Mouse (Mus musculus): ENCODE measurements around the gene Gm11627. TPM values are rescaled to one million over a fixed set of nuclear protein-coding genes. Genes with fewer than 3 reads are reported as not detected.
"Not testable (repeated sequence)": the region's sequence is repeated elsewhere in the genome, so short reads cannot be mapped to it uniquely, and the experiment has no call there.

Gene Gm11627
- polyA plus RNA-seq, 1 experiment from 2014 or later, result 16.1 TPM

DNA sequence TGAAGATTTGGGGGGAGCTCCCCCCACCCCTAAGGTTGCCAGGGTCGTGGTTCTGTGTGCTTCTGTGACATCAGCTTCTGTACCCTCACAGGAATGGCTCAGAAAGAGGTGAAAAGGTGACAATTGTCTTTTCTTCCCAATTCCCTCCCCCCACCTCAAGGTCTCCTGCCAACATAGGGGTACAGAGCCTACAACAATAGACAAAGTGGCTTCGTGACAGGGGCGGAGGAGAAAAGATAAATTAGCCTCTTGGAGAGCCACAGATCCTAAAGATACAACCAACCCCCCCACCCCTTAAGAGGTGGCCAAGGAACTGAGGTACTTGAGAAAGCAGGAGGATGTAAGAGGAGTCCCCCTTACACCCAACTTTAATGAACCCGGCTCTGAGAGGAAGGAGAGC, 29.4 kb upstream of the Gm11627 start:
- Histone ChIP-seq H3K27me3 (peaks cover 11% of the 10 kb centered on the region), H3K9ac (peak overlapping the region; percentile 21), H3K36me3 (no peaks in the 10 kb centered on the region), H3K4me2 (peak overlapping the region; percentile 81), H3K27ac (peak overlapping the region; percentile 64; the same call in 1 of the 2 replicates), H3K4me3 (peak overlapping the region; percentile 60), H3K4me1 (peaks cover 43% of the 10 kb centered on the region), H3K9me3 (no peaks in the 10 kb centered on the region)
- WGBS, result 26% methylated on average over 4 of the region's 4 CpGs
- no peak for ATAC-seq (ENCODE audit: borderline replicate concordance, extremely low read depth, low FRiP score, low TSS enrichment)

DNA sequence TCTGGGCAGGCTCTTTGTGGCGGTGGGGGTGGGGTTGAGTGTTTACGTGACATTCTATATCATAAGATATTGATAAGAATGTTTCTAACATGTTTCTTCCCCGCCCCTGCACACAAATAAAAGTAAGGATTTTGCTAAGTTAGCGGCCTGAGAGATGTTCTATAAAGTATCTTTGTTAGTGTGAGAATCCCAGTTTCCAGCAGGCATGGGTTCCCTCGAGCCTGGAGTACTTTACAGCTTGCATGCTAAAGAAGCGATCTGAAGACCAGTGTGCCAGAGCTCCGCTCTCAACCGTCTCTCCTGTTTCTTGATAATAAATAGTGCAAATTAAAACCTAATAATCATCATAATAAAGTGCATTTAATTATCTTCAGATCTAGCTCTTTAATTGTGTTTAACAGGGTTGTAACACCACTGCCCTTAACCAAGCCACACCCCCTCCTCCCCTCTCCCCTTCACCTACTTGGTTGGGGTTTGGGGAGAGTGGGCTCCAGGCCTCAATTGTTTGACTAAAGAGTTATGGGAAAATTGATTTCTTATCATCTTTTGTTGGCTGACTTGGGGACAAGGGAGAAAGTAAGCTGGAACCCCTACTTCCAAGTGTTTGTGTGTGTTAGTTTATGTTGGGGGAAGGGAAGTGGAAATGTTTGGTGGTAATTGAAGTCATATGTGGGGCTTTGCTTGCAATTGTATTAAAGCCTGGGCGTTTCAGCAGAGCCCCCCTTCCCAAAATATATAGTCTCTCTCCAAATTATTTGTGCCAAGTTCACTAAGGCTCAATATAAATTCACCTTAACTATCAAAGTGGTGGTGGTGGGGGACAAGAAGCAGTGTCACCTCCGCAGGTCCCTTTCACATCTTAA, 28.7 kb upstream of the Gm11627 start:
- Histone ChIP-seq H3K27ac (peak overlapping the region; percentile 98), H3K4me1 (peaks cover 43% of the 10 kb centered on the region), H3K4me2 (peak overlapping the region; percentile 81), H3K9ac (peak overlapping the region; percentile 89), H3K36me3 (no peaks in the 10 kb centered on the region), H3K4me3 (peak overlapping the region; percentile 60), H3K9me3 (no peaks in the 10 kb centered on the region), H3K27me3 (peaks cover 11% of the 10 kb centered on the region)
- WGBS, result 13% methylated on average over 10 of the region's 10 CpGs
- no peak for ATAC-seq (ENCODE audit: borderline replicate concordance, extremely low read depth, low FRiP score, low TSS enrichment)

- 1% methylated on average over 12 of the region's 12 CpGs for WGBS
- peaks cover 43% of the 10 kb centered on the region for H3K4me1 ChIP-seq
- peak overlapping the region; percentile 60 for H3K4me3 ChIP-seq
Measured at GRCm38 (mm10) chr11:102607201-102607600, 27.9 kb upstream of the Gm11627 start.

DNA sequence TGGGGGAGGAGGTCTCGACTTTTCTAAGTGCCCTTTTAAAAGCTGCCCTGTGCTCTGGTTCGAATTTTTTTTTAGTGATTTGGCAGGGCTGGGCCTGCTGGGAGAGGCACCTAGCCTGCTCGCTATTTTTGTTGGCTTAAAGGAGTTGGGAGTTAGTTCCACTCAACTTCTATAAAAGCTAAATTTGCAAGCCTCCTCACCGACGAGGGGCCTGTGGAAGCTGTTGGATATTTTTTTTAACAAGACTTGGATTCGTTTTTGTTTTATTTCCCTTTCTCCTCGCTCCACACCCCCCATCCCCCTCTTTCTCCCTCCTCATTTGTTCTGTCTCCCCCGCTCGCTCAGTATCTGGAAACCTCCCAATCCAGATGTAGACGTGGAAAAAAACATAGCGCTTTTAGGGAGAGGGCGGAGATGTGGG, 27.5 kb upstream of the Gm11627 start:
- H3K9ac ChIP-seq, result peak overlapping the region; percentile 89
- WGBS, result 2% methylated on average over 12 of the region's 12 CpGs
- H3K36me3 ChIP-seq, result no peaks in the 10 kb centered on the region
- H3K4me2 ChIP-seq, result peak overlapping the region; percentile 81
- H3K4me1 ChIP-seq, result peaks cover 40% of the 10 kb centered on the region
- no peak for ATAC-seq (ENCODE audit: borderline replicate concordance, extremely low read depth, low FRiP score, low TSS enrichment)
- peaks cover 11% of the 10 kb centered on the region for H3K27me3 ChIP-seq
- peak overlapping the region; percentile 60 for H3K4me3 ChIP-seq
- no peaks in the 10 kb centered on the region for H3K9me3 ChIP-seq
- peak overlapping the region; percentile 98 for H3K27ac ChIP-seq

More at GRCm38 (mm10) chr11:102607201-102607600, 27.9 kb upstream of the Gm11627 start:
- H3K27me3 ChIP-seq, result peaks cover 11% of the 10 kb centered on the region
- not testable (repeated sequence) for ATAC-seq (ENCODE audit: borderline replicate concordance, extremely low read depth, low FRiP score, low TSS enrichment); H3K36me3 ChIP-seq; H3K9me3 ChIP-seq
- peak overlapping the region; percentile 98 for H3K27ac ChIP-seq
- H3K9ac ChIP-seq, result peak overlapping the region; percentile 89
- peak overlapping the region; percentile 81 for H3K4me2 ChIP-seq

DNA sequence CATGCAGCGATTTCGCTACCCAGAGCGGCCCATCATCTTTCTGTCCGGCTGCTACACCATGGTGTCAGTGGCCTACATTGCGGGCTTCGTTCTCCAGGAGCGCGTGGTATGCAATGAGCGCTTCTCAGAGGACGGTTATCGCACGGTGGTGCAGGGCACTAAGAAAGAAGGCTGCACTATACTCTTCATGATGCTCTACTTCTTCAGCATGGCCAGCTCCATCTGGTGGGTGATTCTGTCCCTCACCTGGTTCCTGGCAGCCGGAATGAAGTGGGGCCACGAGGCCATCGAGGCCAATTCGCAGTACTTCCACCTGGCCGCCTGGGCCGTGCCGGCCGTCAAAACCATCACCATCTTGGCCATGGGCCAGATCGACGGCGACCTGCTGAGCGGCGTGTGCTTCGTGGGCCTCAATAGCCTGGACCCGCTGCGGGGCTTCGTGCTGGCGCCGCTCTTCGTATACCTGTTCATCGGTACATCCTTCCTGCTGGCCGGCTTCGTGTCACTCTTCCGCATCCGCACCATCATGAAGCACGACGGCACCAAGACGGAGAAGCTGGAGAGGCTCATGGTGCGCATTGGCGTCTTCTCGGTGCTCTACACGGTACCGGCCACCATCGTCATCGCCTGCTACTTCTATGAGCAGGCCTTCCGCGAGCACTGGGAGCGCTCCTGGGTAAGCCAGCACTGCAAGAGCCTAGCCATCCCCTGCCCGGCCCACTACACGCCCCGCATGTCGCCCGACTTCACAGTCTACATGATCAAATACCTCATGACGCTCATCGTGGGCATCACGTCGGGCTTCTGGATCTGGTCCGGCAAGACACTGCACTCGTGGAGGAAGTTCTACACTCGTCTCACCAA, 26.5 kb upstream of the Gm11627 start:
- H3K4me3 ChIP-seq, result peak overlapping the region; percentile 60
- H3K36me3 ChIP-seq, result no peaks in the 10 kb centered on the region
- peaks cover 11% of the 10 kb centered on the region for H3K27me3 ChIP-seq
- H3K9ac ChIP-seq, result peak overlapping the region; percentile 89
- H3K9me3 ChIP-seq, result no peaks in the 10 kb centered on the region
- H3K4me1 ChIP-seq, result peaks cover 31% of the 10 kb centered on the region
- peak overlapping the region; percentile 98 for H3K27ac ChIP-seq
- peak overlapping the region; percentile 81 for H3K4me2 ChIP-seq
- no peak for ATAC-seq (ENCODE audit: borderline replicate concordance, extremely low read depth, low FRiP score, low TSS enrichment)
- WGBS, result under 1% methylated on average over 62 of the region's 62 CpGs

GRCm38 (mm10) chr11:102604777-102605552, 25.7 kb upstream of the Gm11627 start:
- H3K4me2 ChIP-seq, result peak overlapping the region; percentile 81
- peak overlapping the region; percentile 60 for H3K4me3 ChIP-seq
- H3K27ac ChIP-seq, result peak overlapping the region; percentile 98
- no peaks in the 10 kb centered on the region for H3K36me3 ChIP-seq
- peak; percentile 24 for ATAC-seq (ENCODE audit: borderline replicate concordance, extremely low read depth, low FRiP score, low TSS enrichment)
- H3K9me3 ChIP-seq, result no peaks in the 10 kb centered on the region
- H3K27me3 ChIP-seq, result peaks cover 11% of the 10 kb centered on the region
- WGBS, result under 1% methylated on average over 71 of the region's 74 CpGs
- peaks cover 22% of the 10 kb centered on the region for H3K4me1 ChIP-seq
- H3K9ac ChIP-seq, result peak overlapping the region; percentile 89

- Histone ChIP-seq H3K36me3 (no peaks in the 10 kb centered on the region), H3K4me2 (peak within 1 kb of the TSS; percentile 81), H3K9me3 (no peaks in the 10 kb centered on the region), H3K4me1 (peaks cover 14% of the 10 kb centered on the region), H3K4me3 (peak within 1 kb of the TSS; percentile 60), H3K27me3 (peaks cover 11% of the 10 kb centered on the region), H3K27ac (peak within 1 kb of the TSS; percentile 98), H3K9ac (peak within 1 kb of the TSS; percentile 89)
- ATAC-seq (ENCODE audit: borderline replicate concordance, extremely low read depth, low FRiP score, low TSS enrichment), result peak; percentile 93
- WGBS, result under 1% methylated on average over 17 of the region's 31 CpGs
Measured at GRCm38 (mm10) chr11:102604010-102604584, 24.8 kb upstream of the Gm11627 start, which contains the start of gene Fzd2. TSS of gene Fzd2 (plus strand) at chr11:102604396.

DNA sequence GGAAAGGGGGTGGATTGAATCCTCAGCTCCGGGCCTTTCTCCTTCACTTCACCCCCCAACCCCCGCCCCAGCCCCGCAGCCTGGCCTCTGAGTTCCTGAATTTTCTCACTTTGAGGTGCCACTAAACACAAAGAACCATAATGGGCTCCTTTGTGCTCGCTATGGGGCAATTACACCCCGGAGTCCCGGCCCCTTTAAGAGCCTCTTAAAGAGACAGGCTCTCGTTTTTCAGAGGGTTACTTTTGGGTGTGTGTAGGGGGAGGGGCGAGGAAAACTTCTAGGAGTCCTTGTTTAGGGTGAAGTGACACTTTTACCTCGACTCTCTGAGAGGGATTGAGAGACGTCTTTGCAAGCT, 24.2 kb upstream of the Gm11627 start:
- Histone ChIP-seq H3K27ac (peak overlapping the region; percentile 98), H3K36me3 (no peaks in the 10 kb centered on the region), H3K4me2 (peak overlapping the region; percentile 81), H3K9ac (peak overlapping the region; percentile 52), H3K9me3 (no peaks in the 10 kb centered on the region), H3K4me1 (peaks cover 8% of the 10 kb centered on the region), H3K4me3 (peak overlapping the region; percentile 60), H3K27me3 (peaks cover 11% of the 10 kb centered on the region)
- under 1% methylated on average over 10 of the region's 10 CpGs for WGBS
- ATAC-seq (ENCODE audit: borderline replicate concordance, extremely low read depth, low FRiP score, low TSS enrichment), result peak; percentile 81

DNA sequence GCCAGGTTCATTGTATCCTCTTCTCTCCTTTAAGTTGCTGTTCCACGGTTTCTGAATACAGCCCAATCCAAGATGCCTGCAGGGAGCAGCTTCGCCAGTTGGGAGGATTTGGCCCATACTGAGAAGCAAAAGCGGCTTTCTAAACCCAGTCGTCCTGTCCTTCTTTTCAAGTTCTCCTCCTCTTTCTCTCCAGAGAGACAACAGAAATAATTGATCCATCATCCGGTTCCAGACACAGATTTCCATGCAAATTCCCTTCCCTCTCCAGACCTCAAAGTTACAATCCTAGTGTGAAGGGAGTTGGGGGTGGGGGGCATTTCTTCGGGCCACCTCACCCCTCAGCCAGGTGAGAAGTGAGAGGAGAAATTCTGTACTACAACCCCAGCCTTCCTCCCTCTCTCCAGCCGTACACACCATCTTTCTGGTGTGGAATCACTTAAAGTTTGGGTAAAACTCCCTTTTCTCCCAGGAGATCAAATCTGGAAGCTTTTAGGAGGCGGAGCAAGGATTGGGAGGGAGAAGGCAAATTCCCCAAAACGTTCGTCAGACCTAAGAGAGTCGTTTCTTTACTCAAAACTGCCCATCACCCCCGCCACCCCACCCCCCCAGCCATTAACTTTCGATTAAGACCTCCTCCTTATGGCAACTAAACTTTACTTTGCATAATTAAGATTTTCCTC, 23.7 kb upstream of the Gm11627 start:
- Histone ChIP-seq H3K36me3 (no peaks in the 10 kb centered on the region), H3K27ac (peak overlapping the region; percentile 98), H3K9ac (peak overlapping the region; percentile 52), H3K9me3 (no peaks in the 10 kb centered on the region), H3K4me2 (peak overlapping the region; percentile 81), H3K4me1 (peaks cover 2% of the 10 kb centered on the region; the same call in 1 of the 2 replicates), H3K4me3 (peak overlapping the region; percentile 60), H3K27me3 (peaks cover 11% of the 10 kb centered on the region)
- WGBS, result 3% methylated on average over 13 of the region's 13 CpGs
- no peak for ATAC-seq (ENCODE audit: borderline replicate concordance, extremely low read depth, low FRiP score, low TSS enrichment)

GRCm38 (mm10) chr11:102599912-102600311, 20.7 kb upstream of the Gm11627 start:
- H3K4me1 ChIP-seq, result peaks cover 13% of the 10 kb centered on the region
- no peak overlapping the region for H3K4me3 ChIP-seq
- no peaks in the 10 kb centered on the region for H3K27me3 ChIP-seq
- H3K27ac ChIP-seq, result no peak overlapping the region
- H3K9ac ChIP-seq, result no peak overlapping the region
- no peaks in the 10 kb centered on the region for H3K36me3 ChIP-seq
- ATAC-seq (ENCODE audit: borderline replicate concordance, extremely low read depth, low FRiP score, low TSS enrichment), result no peak
- H3K4me2 ChIP-seq, result no peak overlapping the region
- WGBS, result 87% methylated on average over 3 of the region's 3 CpGs
- H3K9me3 ChIP-seq, result no peaks in the 10 kb centered on the region

Measured in lung, embryonic 15.5 days (tissue).